Mouse (Mus musculus) forebrain, embryonic 11.5 days (tissue): ENCODE data around the gene Mrpl49. TPM values are rescaled to one million over a fixed set of nuclear protein-coding genes. Genes with fewer than 3 reads are reported as not detected.

Experiments
- ATAC-seq: fragments of 200-750 bp; cut with Nextera tagmentation; replicated peaks from 2 replicates; pipeline ENCODE4 v1.8.0; 2017; ENCODE audit warnings: moderate TSS enrichment; ENCODE audit not compliant: low FRiP score
- DNase-seq: peaks from one replicate; pipeline ENCODE4 v3.0.0-alpha.2; 2017; ENCODE audit warnings: low spot score
- H3K27ac ChIP-seq: fragments of 300-500 bp; sonication (generic); 2 replicates; pipeline ENCODE4 v1.5.1; 2014; ENCODE audit warnings: low read depth, low read length
- H3K27me3 ChIP-seq: fragments of 300-500 bp; sonication (generic); 2 replicates; pipeline ENCODE4 v1.6.1; 2014; ENCODE audit warnings: mild to moderate bottlenecking, low read length, mixed read lengths; ENCODE audit not compliant: control insufficient read depth, insufficient read depth
- H3K36me3 ChIP-seq: fragments of 300-500 bp; sonication (generic); 2 replicates; pipeline ENCODE4 v1.6.1; 2014; ENCODE audit warnings: mild to moderate bottlenecking, low read length, moderate library complexity, mixed read lengths; ENCODE audit not compliant: control insufficient read depth, insufficient read depth
- H3K4me1 ChIP-seq: fragments of 300-500 bp; sonication (generic); replicated peaks from 2 replicates; pipeline ENCODE4 v1.6.1; 2014; ENCODE audit warnings: low read length, mixed read lengths; ENCODE audit not compliant: control insufficient read depth, insufficient read depth
- H3K4me2 ChIP-seq: fragments of 300-500 bp; sonication (generic); 2 replicates; pipeline ENCODE4 v1.6.1; 2014; ENCODE audit warnings: low read depth, mild to moderate bottlenecking, low read length, moderate library complexity, mixed read lengths; ENCODE audit not compliant: severe bottlenecking
- H3K4me3 ChIP-seq: fragments of 300-500 bp; sonication (generic); 2 replicates; pipeline ENCODE4 v1.5.1; 2014; ENCODE audit warnings: low read depth, low read length
- H3K9ac ChIP-seq: fragments of 300-500 bp; sonication (generic); 2 replicates; pipeline ENCODE4 v1.6.1; 2014; ENCODE audit warnings: low read length
- H3K9me3 ChIP-seq: fragments of 300-500 bp; sonication (generic); 2 replicates; pipeline ENCODE4 v1.6.1; 2016; ENCODE audit warnings: low read length, mixed read lengths; ENCODE audit not compliant: control insufficient read depth
- WGBS: fragments of 180-500 bp; shearing (Covaris S2); extraction: QIAGEN DNeasy Blood & Tissue Kit; methylation state at CpG from one replicate; pipeline ENCODE4 v1.1.7; 2014; 5-methylcytosine and 5-hydroxymethylcytosine counted together
- polyA plus RNA-seq: library from polyadenylated mRNA; unstranded; fragments of >200 nt; fragmentation: Nextera tagmentation; extraction: Ambion mirVana; gene quantifications from 2 replicates; pipeline ENCODE4 v1.2.1, GENCODE M21; 2014

Mrpl49 gene
- polyA plus RNA-seq, 1 experiment from 2014 or later: 86.8 TPM

- H3K9ac ChIP-seq: no peak overlapping the region
Measured at GRCm38 (mm10) chr19:6070571-6071250, 13.1 kb upstream of the Mrpl49 start.

GRCm38 (mm10) chr19:6069851-6070250 is 12.3 kb upstream of the Mrpl49 start:
- no peak overlapping the region for H3K4me3 ChIP-seq
- 94% methylated on average over 10 of the region's 10 CpGs for WGBS
- ATAC-seq: no peak
- H3K27me3 ChIP-seq: no peaks in the 10 kb centered on the region
- H3K4me1 ChIP-seq: peaks cover 9% of the 10 kb centered on the region
- no peak overlapping the region for H3K9ac ChIP-seq
- H3K27ac ChIP-seq: no peak overlapping the region
- H3K36me3 ChIP-seq: no peaks in the 10 kb centered on the region; the same call in 1 of the 2 replicates
- H3K9me3 ChIP-seq: no peaks in the 10 kb centered on the region
- no peak overlapping the region for H3K4me2 ChIP-seq
- no peak for DNase-seq

More at GRCm38 (mm10) chr19:6070571-6071250, 13.1 kb upstream of the Mrpl49 start:
- no peaks in the 10 kb centered on the region for H3K9me3 ChIP-seq
- 91% methylated on average over 31 of the region's 31 CpGs for WGBS
- peaks cover 9% of the 10 kb centered on the region for H3K4me1 ChIP-seq
- H3K27me3 ChIP-seq: no peaks in the 10 kb centered on the region
- no peak overlapping the region for H3K4me2 ChIP-seq
- DNase-seq (no peak), ATAC-seq (no peak)
- H3K4me3 ChIP-seq: no peak overlapping the region
- H3K36me3 ChIP-seq: no peaks in the 10 kb centered on the region; the same call in 1 of the 2 replicates
- H3K27ac ChIP-seq: no peak overlapping the region

- WGBS: 87% methylated on average over 4 of the region's 4 CpGs
- ATAC-seq (no peak), DNase-seq (no peak)
- H3K27me3 ChIP-seq: no peaks in the 10 kb centered on the region
- H3K4me1 ChIP-seq: peaks cover 9% of the 10 kb centered on the region
- H3K4me3 ChIP-seq: no peak overlapping the region
- H3K9ac ChIP-seq: no peak overlapping the region
- no peak overlapping the region for H3K4me2 ChIP-seq
- no peaks in the 10 kb centered on the region for H3K9me3 ChIP-seq
- no peaks in the 10 kb centered on the region; the same call in 1 of the 2 replicates for H3K36me3 ChIP-seq
- no peak overlapping the region for H3K27ac ChIP-seq
Measured at GRCm38 (mm10) chr19:6068951-6069350, 11.4 kb upstream of the Mrpl49 start.

- Histone ChIP-seq H3K36me3 (no peaks in the 10 kb centered on the region; the same call in 1 of the 2 replicates), H3K4me1 (peaks cover 9% of the 10 kb centered on the region), H3K9me3 (no peaks in the 10 kb centered on the region), H3K9ac (peak within 1 kb of the TSS; percentile 70), H3K27ac (peak within 1 kb of the TSS; percentile 83), H3K4me3 (peak within 1 kb of the TSS; percentile 55), H3K4me2 (peak within 1 kb of the TSS; percentile 94), H3K27me3 (no peaks in the 10 kb centered on the region)
- 11% methylated on average over 33 of the region's 33 CpGs for WGBS
- peak; percentile 95 for DNase-seq
- ATAC-seq: peak; percentile 94
Measured at GRCm38 (mm10) chr19:6067724-6068415, 10.3 kb upstream of the Mrpl49 start, which contains the start of gene Tm7sf2. TSS of gene Tm7sf2 (minus strand) at chr19:6068373.

GRCm38 (mm10) chr19:6067011-6067723 is 9.6 kb upstream of the Mrpl49 start:
- no peaks in the 10 kb centered on the region for H3K9me3 ChIP-seq
- H3K4me3 ChIP-seq: peak overlapping the region; percentile 55
- no peaks in the 10 kb centered on the region; the same call in 1 of the 2 replicates for H3K36me3 ChIP-seq
- WGBS: under 1% methylated on average over 30 of the region's 30 CpGs
- H3K4me1 ChIP-seq: peaks cover 15% of the 10 kb centered on the region
- no peaks in the 10 kb centered on the region for H3K27me3 ChIP-seq
- H3K27ac ChIP-seq: peak overlapping the region; percentile 83
- H3K9ac ChIP-seq: peak overlapping the region; percentile 70
- DNase-seq: peak; percentile 94
- ATAC-seq: peak; percentile 67
- peak overlapping the region; percentile 94 for H3K4me2 ChIP-seq

GRCm38 (mm10) chr19:6066571-6066970 is 9.0 kb upstream of the Mrpl49 start:
- 43% methylated on average over 5 of the region's 5 CpGs for WGBS
- Histone ChIP-seq H3K36me3 (no peaks in the 10 kb centered on the region; the same call in 1 of the 2 replicates), H3K4me1 (peaks cover 19% of the 10 kb centered on the region), H3K4me2 (peak overlapping the region; percentile 94), H3K4me3 (peak overlapping the region; percentile 55), H3K27ac (peak overlapping the region; percentile 83; the same call in 1 of the 2 replicates), H3K9me3 (no peaks in the 10 kb centered on the region), H3K27me3 (no peaks in the 10 kb centered on the region), H3K9ac (peak overlapping the region; percentile 70)
- no peak for ATAC-seq
- DNase-seq: no peak

- no peak overlapping the region for H3K27ac ChIP-seq
- peaks cover 3% of the 10 kb centered on the region; the same call in 1 of the 2 replicates for H3K36me3 ChIP-seq
- H3K9me3 ChIP-seq: no peaks in the 10 kb centered on the region
- WGBS: 94% methylated on average over 6 of the region's 6 CpGs
- no peak overlapping the region for H3K9ac ChIP-seq
- ATAC-seq (no peak), DNase-seq (no peak)
- peaks cover 27% of the 10 kb centered on the region for H3K4me1 ChIP-seq
- H3K27me3 ChIP-seq: no peaks in the 10 kb centered on the region
- H3K4me2 ChIP-seq: no peak overlapping the region
- H3K4me3 ChIP-seq: no peak overlapping the region
Measured at GRCm38 (mm10) chr19:6063081-6063480, 5.5 kb upstream of the Mrpl49 start.

GRCm38 (mm10) chr19:6062418-6062817 is 4.8 kb upstream of the Mrpl49 start:
- Histone ChIP-seq H3K27ac (peak overlapping the region; percentile 93; the same call in 1 of the 2 replicates), H3K4me2 (peak overlapping the region; percentile 100), H3K9ac (no peak overlapping the region), H3K4me3 (peak overlapping the region; percentile 88), H3K27me3 (no peaks in the 10 kb centered on the region), H3K4me1 (peaks cover 26% of the 10 kb centered on the region), H3K36me3 (peaks cover 3% of the 10 kb centered on the region; the same call in 1 of the 2 replicates), H3K9me3 (no peaks in the 10 kb centered on the region)
- DNase-seq: peak; percentile 50
- WGBS: 80% methylated on average over 5 of the region's 5 CpGs
- ATAC-seq: no peak
